Mouse (Mus musculus) spleen, adult 2 months (tissue): ENCODE results near the gene Aebp1. TPM values are rescaled to one million over a fixed set of nuclear protein-coding genes. Genes with fewer than 3 reads are reported as not detected.

Source experiments
- DNase-seq, 2 experiments: peaks; one replicate each; pipeline versions ENCODE4 v3.0.0 to v3.0.0-alpha.2; 2012 to 2021; ENCODE audit warnings: low spot score in 2 of 2, low read depth in 1 of 2
- H3K27ac ChIP-seq: fragments of 200-500 bp; 2 replicates; pipeline ENCODE4 v1.5.1; 2012; ENCODE audit warnings: low read length, inconsistent platforms; ENCODE audit not compliant: insufficient read depth
- H3K27me3 ChIP-seq: fragments of 200-500 bp; 2 replicates; pipeline ENCODE4 v1.6.1; 2012; ENCODE audit warnings: mild to moderate bottlenecking, moderate library complexity, low read length, inconsistent platforms; ENCODE audit not compliant: control insufficient read depth, insufficient read depth
- H3K36me3 ChIP-seq: fragments of 200-500 bp; 2 replicates; pipeline ENCODE4 v1.6.1; 2012; ENCODE audit warnings: mild to moderate bottlenecking, low read length, inconsistent platforms; ENCODE audit not compliant: control insufficient read depth, insufficient read depth
- H3K4me1 ChIP-seq: fragments of 200-500 bp; 2 replicates; pipeline ENCODE4 v1.6.1; 2011; ENCODE audit warnings: inconsistent platforms; ENCODE audit not compliant: control insufficient read depth, insufficient read depth, insufficient read length
- H3K4me3 ChIP-seq: fragments of 200-500 bp; 2 replicates; pipeline ENCODE4 v1.5.1; 2011; ENCODE audit warnings: mild to moderate bottlenecking, inconsistent platforms; ENCODE audit not compliant: insufficient read depth, insufficient read length; ENCODE audit errors: extremely low read depth
- CTCF ChIP-seq: fragments of 200-500 bp; IDR thresholded peaks from 2 replicates; pipeline ENCODE4 v1.5.1; 2011; ENCODE audit warnings: mild to moderate bottlenecking, inconsistent platforms; ENCODE audit not compliant: insufficient read depth, insufficient read length, insufficient replicate concordance; ENCODE audit errors: extremely low read depth
- POLR2A ChIP-seq: fragments of 200-500 bp; IDR thresholded peaks from 2 replicates; pipeline ENCODE4 v1.6.1; 2011; ENCODE audit warnings: low read depth, low read length, inconsistent platforms
- WGBS: fragments of 180-500 bp; shearing (Covaris S2); methylation state at CpG from one replicate; pipeline ENCODE4 v1.1.7; 2018; 5-methylcytosine and 5-hydroxymethylcytosine counted together
- polyA plus RNA-seq: library from polyadenylated mRNA; depleted of rRNA; stranded (reverse); fragments of >200 nt; gene quantifications from 2 replicates; pipeline ENCODE4 v1.2.3, GENCODE M21; 2012

The Aebp1 gene
- polyA plus RNA-seq, 1 experiment = 15.7 TPM

DNA sequence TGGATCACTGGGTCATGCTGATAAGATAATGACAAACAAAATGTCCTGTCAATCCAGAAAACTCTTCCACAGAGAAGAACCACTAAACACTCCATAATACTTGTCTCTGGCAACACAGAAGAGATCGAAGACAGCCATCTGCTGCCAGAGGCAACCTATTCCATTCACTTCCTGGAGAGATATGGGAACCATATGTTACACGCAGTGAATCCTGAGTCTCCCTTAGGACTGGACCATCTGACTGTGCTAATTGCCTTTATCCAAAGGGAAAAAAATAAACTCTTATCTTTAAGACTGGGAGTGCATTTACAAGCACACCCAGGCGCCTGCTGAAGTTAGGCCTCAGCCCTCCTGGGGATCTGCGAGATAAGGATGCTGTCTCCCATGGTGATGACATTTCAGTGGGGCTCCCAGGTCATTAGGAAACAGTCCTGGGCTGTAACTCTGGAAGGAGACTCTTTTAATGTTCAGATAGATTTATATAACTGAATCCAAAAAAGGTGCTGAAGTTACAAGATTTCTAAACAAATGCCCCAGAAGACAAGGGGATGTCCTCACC is 31.1 kb downstream of the Aebp1 start:
- Histone ChIP-seq H3K27me3 (no peaks in the 10 kb centered on the region), H3K36me3 (no peaks in the 10 kb centered on the region), H3K4me1 (peaks cover 6% of the 10 kb centered on the region; the same call in 1 of the 2 replicates), H3K4me3 (no peak overlapping the region), H3K27ac (no peak overlapping the region)
- no peak for TF ChIP-seq CTCF
- no peak for TF ChIP-seq POLR2A
- no peak for DNase-seq
- 83% methylated on average over 4 of the region's 4 CpGs for WGBS

DNA sequence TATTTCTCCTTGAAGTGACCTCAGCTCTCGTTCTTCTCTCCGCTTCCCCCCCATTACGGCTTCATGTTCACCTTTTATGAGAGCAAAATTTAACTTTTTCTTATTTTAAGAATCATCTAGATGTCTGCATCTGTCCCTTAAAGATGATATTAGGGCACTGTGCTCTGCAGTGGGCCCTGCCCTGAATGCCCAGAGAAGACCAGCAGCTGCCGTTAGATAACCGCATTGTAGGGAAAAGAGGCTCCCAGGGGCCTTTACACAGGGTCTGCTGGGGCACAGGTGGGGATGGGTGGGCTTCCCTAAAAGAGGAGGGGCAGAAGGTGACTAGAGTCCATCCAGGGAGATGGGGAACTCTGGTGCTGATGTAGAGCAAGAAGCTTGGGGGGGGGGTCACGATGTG is 32.1 kb downstream of the Aebp1 start:
- Histone ChIP-seq H3K4me1 (peaks cover 6% of the 10 kb centered on the region; the same call in 1 of the 2 replicates), H3K4me3 (no peak overlapping the region), H3K36me3 (no peaks in the 10 kb centered on the region), H3K27ac (no peak overlapping the region), H3K27me3 (no peaks in the 10 kb centered on the region)
- no peak for TF ChIP-seq POLR2A
- TF ChIP-seq CTCF = no peak
- no peak for DNase-seq
- whole genome bisulfite sequencing = 91% methylated on average over 6 of the region's 6 CpGs

DNA sequence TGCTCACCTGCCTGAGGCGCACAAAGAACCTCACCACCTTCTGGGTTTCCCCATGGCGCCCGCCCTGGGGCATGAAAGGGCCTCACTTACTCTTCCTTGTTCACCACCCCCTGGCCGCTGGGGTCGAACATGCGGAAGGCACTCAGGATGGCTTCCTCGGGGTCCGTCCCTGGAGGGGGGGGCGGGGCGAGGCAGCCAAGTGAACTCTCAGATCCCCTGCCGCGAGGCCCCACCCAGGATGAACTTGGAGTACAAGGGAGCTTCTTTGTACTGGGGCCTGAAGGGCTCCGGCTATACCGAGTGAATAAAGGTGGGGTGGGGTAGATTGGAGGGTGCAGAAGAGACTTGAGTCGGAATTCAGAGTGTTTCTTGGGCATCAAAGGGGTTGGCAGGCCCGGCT is 35.5 kb downstream of the Aebp1 start:
- WGBS = 22% methylated on average over 16 of the region's 16 CpGs
- no peak overlapping the region for H3K4me3 ChIP-seq
- peaks cover 2% of the 10 kb centered on the region; the same call in 1 of the 2 replicates for H3K27me3 ChIP-seq
- no peak for TF ChIP-seq POLR2A
- no peak for TF ChIP-seq CTCF
- H3K27ac ChIP-seq = no peak overlapping the region
- DNase-seq = no peak
- peaks cover 2% of the 10 kb centered on the region; the same call in 1 of the 2 replicates for H3K4me1 ChIP-seq
- no peaks in the 10 kb centered on the region for H3K36me3 ChIP-seq

DNA sequence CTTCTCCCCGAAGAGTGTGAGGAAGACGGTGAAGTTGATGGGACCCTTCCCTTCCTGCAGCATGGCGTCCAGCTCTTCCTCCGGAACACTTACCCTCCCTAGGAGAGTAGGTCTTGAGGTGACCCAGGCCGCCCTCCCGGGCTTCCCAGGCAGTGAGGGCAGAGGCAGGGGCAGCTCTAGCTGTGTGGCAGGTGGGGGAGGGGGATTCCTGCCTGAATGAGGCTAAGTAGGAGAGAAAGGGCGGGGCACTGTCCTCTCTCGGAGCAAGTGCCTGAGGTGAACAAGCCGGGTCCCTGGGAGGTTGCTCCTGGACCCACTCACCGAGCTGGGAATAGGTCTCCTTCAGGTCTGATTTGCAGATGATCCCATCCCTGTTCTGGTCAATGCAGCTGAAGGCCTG is 36.1 kb downstream of the Aebp1 start:
- H3K4me3 ChIP-seq = no peak overlapping the region
- DNase-seq = no peak
- no peaks in the 10 kb centered on the region for H3K4me1 ChIP-seq
- no peak overlapping the region for H3K27ac ChIP-seq
- H3K36me3 ChIP-seq = no peaks in the 10 kb centered on the region
- no peak for TF ChIP-seq POLR2A
- peaks cover 2% of the 10 kb centered on the region; the same call in 1 of the 2 replicates for H3K27me3 ChIP-seq
- WGBS = 37% methylated on average over 10 of the region's 10 CpGs

DNA sequence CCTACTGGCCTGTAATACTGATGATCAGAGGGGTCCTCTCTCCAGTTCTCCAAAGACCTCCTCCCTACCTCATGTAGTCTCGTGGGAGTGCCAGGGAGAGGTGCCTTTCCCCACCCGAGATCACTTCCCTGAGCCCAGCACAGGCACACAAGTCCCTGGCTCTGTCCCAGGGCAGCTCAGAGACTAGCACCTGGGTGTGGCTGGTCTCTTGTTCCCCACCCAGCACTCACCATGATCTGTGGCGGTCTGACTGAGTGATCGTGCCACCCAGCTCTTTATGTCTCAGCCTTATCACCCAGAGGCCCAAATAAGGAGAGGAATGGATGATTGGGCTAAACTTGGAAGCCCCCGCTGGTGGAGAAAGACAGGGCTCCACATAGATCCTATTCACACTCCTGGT is 36.8 kb downstream of the Aebp1 start, which contains the start of gene Myl7:
Gene Myl7, minus strand, starts transcription at position 252 of the 400 bp plus-strand sequence.
- DNase-seq = no peak
- 67% methylated on average over 5 of the region's 5 CpGs for WGBS
- no peak within 1 kb of the TSS for H3K4me3 ChIP-seq
- H3K36me3 ChIP-seq = no peaks in the 10 kb centered on the region
- H3K27me3 ChIP-seq = peaks cover 2% of the 10 kb centered on the region; the same call in 1 of the 2 replicates
- no peak within 1 kb of the TSS for H3K27ac ChIP-seq
- TF ChIP-seq CTCF (no peak), POLR2A (no peak)
- H3K4me1 ChIP-seq = no peaks in the 10 kb centered on the region

GRCm38 (mm10) chr11:5899286-5899685 is 37.5 kb downstream of the Aebp1 start:
- no peak for DNase-seq
- no peak overlapping the region for H3K4me3 ChIP-seq
- H3K27ac ChIP-seq = no peak overlapping the region
- TF ChIP-seq CTCF (no peak), POLR2A (no peak)
- H3K36me3 ChIP-seq = no peaks in the 10 kb centered on the region
- no peaks in the 10 kb centered on the region for H3K4me1 ChIP-seq
- peaks cover 2% of the 10 kb centered on the region; the same call in 1 of the 2 replicates for H3K27me3 ChIP-seq
- 93% methylated on average over 10 of the region's 10 CpGs for WGBS

DNA sequence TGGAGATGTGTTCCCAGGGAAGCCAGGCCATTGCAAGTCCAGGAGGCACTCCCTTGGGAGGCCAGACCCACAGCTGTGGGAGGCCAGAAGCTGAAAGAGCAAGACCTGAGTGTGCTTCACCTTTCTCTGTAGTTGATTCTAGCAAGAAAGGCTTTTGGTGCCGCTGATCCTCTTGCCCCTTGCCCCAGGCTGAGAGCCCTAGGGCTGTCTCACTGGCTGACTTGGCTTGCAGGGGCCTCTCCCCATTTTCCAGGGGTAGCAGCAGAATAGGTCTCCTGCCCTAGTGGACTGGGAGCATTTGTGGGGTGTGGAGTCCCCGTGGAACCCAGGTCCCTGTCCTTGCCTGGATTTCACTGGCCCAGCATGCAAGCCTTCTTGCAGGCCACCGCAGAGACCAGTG is 39.6 kb downstream of the Aebp1 start:
- no peak for TF ChIP-seq POLR2A
- no peak for TF ChIP-seq CTCF
- 70% methylated on average over 3 of the region's 3 CpGs for WGBS
- no peaks in the 10 kb centered on the region for H3K4me1 ChIP-seq
- no peak overlapping the region for H3K27ac ChIP-seq
- no peaks in the 10 kb centered on the region for H3K36me3 ChIP-seq
- no peak overlapping the region for H3K4me3 ChIP-seq
- H3K27me3 ChIP-seq = peaks cover 2% of the 10 kb centered on the region; the same call in 1 of the 2 replicates
- DNase-seq = no peak
